Mouse (Mus musculus): ENCODE measurements around the gene Tnfaip8l1. TPM values are rescaled to one million over a fixed set of nuclear protein-coding genes. Genes with fewer than 3 reads are reported as not detected.

Gene Tnfaip8l1
- total and polyA plus RNA-seq, 3 experiments: 4.0 to 5.5 TPM; not detected in 1

DNA sequence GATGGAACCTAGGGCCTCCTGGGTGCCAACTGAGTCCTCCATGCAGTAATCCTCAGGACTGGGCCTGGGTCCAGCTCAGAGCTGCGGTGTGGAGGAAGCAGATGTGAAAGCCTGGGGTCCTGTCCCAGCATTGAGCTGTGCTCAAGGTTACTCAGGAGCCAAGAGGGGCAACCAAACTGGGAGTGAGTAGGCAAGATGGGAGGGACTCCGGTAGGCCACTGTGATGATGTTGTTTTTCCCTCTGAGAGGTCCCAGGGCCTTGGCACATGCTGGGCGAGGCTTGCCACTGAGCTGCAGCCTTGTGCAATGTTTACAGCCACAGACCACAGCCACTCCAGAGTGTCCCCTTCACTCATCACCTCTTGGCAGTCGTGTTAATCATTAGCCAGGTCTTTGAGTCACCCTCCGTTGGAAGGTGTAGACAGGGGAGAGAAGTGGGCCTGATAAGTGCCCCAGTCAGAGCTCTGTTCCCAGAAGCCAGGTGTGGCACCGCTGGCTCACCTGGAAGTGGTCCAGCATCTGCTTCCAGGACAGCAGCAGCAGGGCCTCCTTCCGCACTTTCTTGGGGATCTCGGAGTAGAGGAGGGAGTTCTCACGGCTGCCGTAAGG, 44.1 kb downstream of the Tnfaip8l1 start:
- DNase-seq (ENCODE audit: low read depth, low spot score): no peak
- H3K9ac ChIP-seq (ENCODE audit: control insufficient read depth, low read depth, low read length, poor library complexity, severe bottlenecking): no peak overlapping the region
- TF ChIP-seq USF1 (IDR thresholded peaks at IDR 0.05; ENCODE audit: low read depth, low read length) (no peak), POLR2A (IDR thresholded peaks at IDR 0.05; ENCODE audit: control insufficient read depth in 1 of 2, insufficient read depth in 1 of 2, low read depth in 1 of 2, low read length in 2 of 2, poor library complexity in 1 of 2) (no peak), KAT2A (conservative IDR thresholded peaks at IDR 0.05; ENCODE audit: low read depth, low read length) (no peak), SIN3A (IDR thresholded peaks at IDR 0.05; ENCODE audit: low read length) (no peak), ZMIZ1 (IDR thresholded peaks at IDR 0.05; ENCODE audit: low read depth, low read length) (no peak), MAFK (IDR thresholded peaks at IDR 0.05; ENCODE audit: borderline replicate concordance, low read depth, low read length) (no peak), GABPA (IDR thresholded peaks at IDR 0.05; ENCODE audit: low read depth, low read length) (no peak), SMC3 (IDR thresholded peaks at IDR 0.05; ENCODE audit: low read depth, low read length) (no peak), ZC3H11A (IDR thresholded peaks at IDR 0.05; ENCODE audit: low read depth, low read length) (no peak), NRF1 (IDR thresholded peaks at IDR 0.05; ENCODE audit: insufficient read depth, low read depth, low read length, poor library complexity, severe bottlenecking) (no peak), ZNF384 (IDR thresholded peaks at IDR 0.05; ENCODE audit: low read depth, low read length) (no peak), ELF1 (IDR thresholded peaks at IDR 0.05; ENCODE audit: low read depth, low read length) (no peak), UBTF (IDR thresholded peaks at IDR 0.05; ENCODE audit: borderline replicate concordance, insufficient read depth, low read depth, low read length) (no peak), ZKSCAN1 (IDR thresholded peaks at IDR 0.05; ENCODE audit: low read depth, low read length) (no peak), TBP (IDR thresholded peaks at IDR 0.05; ENCODE audit: low read depth, low read length) (no peak), NELFE (IDR thresholded peaks at IDR 0.05; ENCODE audit: low read depth, low read length) (no peak), MXI1 (IDR thresholded peaks at IDR 0.05; ENCODE audit: low read depth, low read length) (no peak), MYC (IDR thresholded peaks at IDR 0.05; ENCODE audit: low read depth, low read length) (no peak), USF2 (IDR thresholded peaks at IDR 0.05; ENCODE audit: borderline replicate concordance in 1 of 2, insufficient read depth in 1 of 2, low read depth in 1 of 2, low read length in 2 of 2) (no peak), GATA1 (IDR thresholded peaks at IDR 0.05; ENCODE audit: low read depth, low read length) (no peak)
- H3K4me1 ChIP-seq (ENCODE audit: control insufficient read depth in 1 of 2, insufficient read depth in 2 of 2, low read length in 2 of 2): no peaks in the 10 kb centered on the region
- H3K27ac ChIP-seq (ENCODE audit: control insufficient read depth, low read depth, low read length): no peak overlapping the region
- H3K27me3 ChIP-seq (ENCODE audit: control insufficient read depth in 1 of 2, insufficient read depth in 2 of 2, low read length in 2 of 2): no peaks in the 10 kb centered on the region
- peaks cover 0 to 2% of the 10 kb centered on the region in 2 experiments; a peak in 1 of 4 replicates for H3K36me3 ChIP-seq (ENCODE audit: control insufficient read depth in 1 of 2, insufficient read depth in 2 of 2, low read length in 2 of 2)
- H3K9me3 ChIP-seq (replicated peaks; ENCODE audit: insufficient read depth, low read length): no peaks in the 10 kb centered on the region
- H3K4me3 ChIP-seq (ENCODE audit: control insufficient read depth in 1 of 2, insufficient read depth in 1 of 2, low read depth in 2 of 2, low read length in 2 of 2): no peak overlapping the region
- no peaks in the 10 kb centered on the region for H3K79me2 ChIP-seq (ENCODE audit: control insufficient read depth, insufficient read depth, low read length, poor library complexity)
